Mouse (Mus musculus): ENCODE data around the gene Cage1.

- TF ChIP-seq CTCF (IDR thresholded peaks at IDR 0.05; ENCODE audit: low read depth) (no peak), EP300 (IDR thresholded peaks at IDR 0.05; ENCODE audit: low read depth) (no peak)
Measured at GRCm38 (mm10) chr13:37965126-37965914, 71.5 kb downstream of the Cage1 start.
